Mouse (Mus musculus): Measurements from ENCODE around the gene Mnt. TPM values are rescaled to one million over a fixed set of nuclear protein-coding genes. Genes with fewer than 3 reads are reported as not detected.
A peak's percentile ranks its signal among the peaks of the same experiment; 100 is the strongest.

Mnt gene
- total RNA-seq (2014; rRNA removed) (14.2 and 15.9 TPM in 2 replicates), polyA plus RNA-seq (2015; fragmentation: Nextera tagmentation; extraction: Ambion mirVana) (6.8 and 8.1 TPM in 2 replicates)

- H3K4me3 ChIP-seq (ENCODE audit: low read depth, low read length), result peak within 1 kb of the TSS; percentile 99
- peak within 1 kb of the TSS; percentile 78 for H3K4me2 ChIP-seq (ENCODE audit: low read depth)
- H3K4me1 ChIP-seq (ENCODE audit: insufficient read depth), result peaks cover 11% of the 10 kb centered on the region; the same call in 1 of the 2 replicates
- DNase-seq (peak; percentile 99), ATAC-seq (peak; percentile 88)
- no peaks in the 10 kb centered on the region for H3K27me3 ChIP-seq (ENCODE audit: insufficient read depth, low read length)
- H3K9ac ChIP-seq, result peak within 1 kb of the TSS; percentile 97
- WGBS, result 2% methylated on average over 70 of the region's 70 CpGs
- peak within 1 kb of the TSS; percentile 96 for H3K27ac ChIP-seq (ENCODE audit: low read depth, low read length)
- H3K9me3 ChIP-seq (ENCODE audit: low read length), result no peaks in the 10 kb centered on the region
- TF ChIP-seq CTCF (IDR thresholded peaks at IDR 0.05; ENCODE audit: low read depth), result 0 out of 2 replicates have a peak, but pooled peaks have one; percentile 16
- H3K36me3 ChIP-seq (ENCODE audit: insufficient read depth), result no peaks in the 10 kb centered on the region
These were observed at the start of gene Mnt for GRCm38 (mm10) chr11:74830256-74831161. TSS of gene Mnt (plus strand) at chr11:74830920.

- H3K9me3 ChIP-seq (ENCODE audit: low read length), result no peaks in the 10 kb centered on the region
- H3K4me1 ChIP-seq (ENCODE audit: insufficient read depth), result no peaks in the 10 kb centered on the region
- 96% methylated on average over 4 of the region's 4 CpGs for WGBS
- H3K4me3 ChIP-seq (ENCODE audit: low read depth, low read length), result no peak overlapping the region
- peaks cover 43% of the 10 kb centered on the region for H3K36me3 ChIP-seq (ENCODE audit: insufficient read depth)
- TF ChIP-seq CTCF (IDR thresholded peaks at IDR 0.05; ENCODE audit: low read depth), result no peak
- ATAC-seq (no peak), DNase-seq (no peak)
- H3K9ac ChIP-seq, result no peak overlapping the region
- no peak overlapping the region for H3K27ac ChIP-seq (ENCODE audit: low read depth, low read length)
- H3K4me2 ChIP-seq (ENCODE audit: low read depth), result no peak overlapping the region
- no peaks in the 10 kb centered on the region for H3K27me3 ChIP-seq (ENCODE audit: insufficient read depth, low read length)
These were observed 37.8 kb upstream of the Mnt start for GRCm38 (mm10) chr11:74792874-74793273.

GRCm38 (mm10) chr11:74800658-74801057 lies 30.1 kb upstream of the Mnt start:
- no peak for DNase-seq

GRCm38 (mm10) chr11:74804081-74804627 lies 26.6 kb upstream of the Mnt start:
- Histone ChIP-seq H3K4me1 (ENCODE audit: insufficient read depth) (no peaks in the 10 kb centered on the region), H3K36me3 (ENCODE audit: insufficient read depth) (peaks cover 44% of the 10 kb centered on the region), H3K9me3 (ENCODE audit: low read length) (no peaks in the 10 kb centered on the region), H3K4me3 (ENCODE audit: low read depth, low read length) (no peak overlapping the region), H3K9ac (no peak overlapping the region), H3K27ac (ENCODE audit: low read depth, low read length) (no peak overlapping the region), H3K4me2 (ENCODE audit: low read depth) (no peak overlapping the region), H3K27me3 (ENCODE audit: insufficient read depth, low read length) (no peaks in the 10 kb centered on the region)
- 93% methylated on average over 3 of the region's 3 CpGs for WGBS
- TF ChIP-seq CTCF (IDR thresholded peaks at IDR 0.05; ENCODE audit: low read depth), result no peak
- no peak for ATAC-seq
- no peak for DNase-seq

More at GRCm38 (mm10) chr11:74800658-74801057, 30.1 kb upstream of the Mnt start:
- no peak for TF ChIP-seq CTCF (IDR thresholded peaks at IDR 0.05; ENCODE audit: low read depth)
- Histone ChIP-seq H3K4me3 (ENCODE audit: low read depth, low read length) (no peak overlapping the region), H3K9me3 (ENCODE audit: low read length) (no peaks in the 10 kb centered on the region), H3K4me1 (ENCODE audit: insufficient read depth) (no peaks in the 10 kb centered on the region), H3K36me3 (ENCODE audit: insufficient read depth) (peaks cover 43% of the 10 kb centered on the region), H3K27ac (ENCODE audit: low read depth, low read length) (no peak overlapping the region), H3K9ac (no peak overlapping the region), H3K4me2 (ENCODE audit: low read depth) (no peak overlapping the region), H3K27me3 (ENCODE audit: insufficient read depth, low read length) (no peaks in the 10 kb centered on the region)
- ATAC-seq, result no peak
- WGBS, result 65% methylated on average over 4 of the region's 4 CpGs

- ATAC-seq (no peak), DNase-seq (no peak)
- Histone ChIP-seq H3K36me3 (ENCODE audit: insufficient read depth) (peaks cover 41% of the 10 kb centered on the region), H3K4me1 (ENCODE audit: insufficient read depth) (no peaks in the 10 kb centered on the region), H3K27me3 (ENCODE audit: insufficient read depth, low read length) (no peaks in the 10 kb centered on the region), H3K4me3 (ENCODE audit: low read depth, low read length) (no peak overlapping the region), H3K9me3 (ENCODE audit: low read length) (no peaks in the 10 kb centered on the region), H3K9ac (no peak overlapping the region), H3K4me2 (ENCODE audit: low read depth) (no peak overlapping the region), H3K27ac (ENCODE audit: low read depth, low read length) (no peak overlapping the region)
- 82% methylated on average over 6 of the region's 6 CpGs for WGBS
- no peak for TF ChIP-seq CTCF (IDR thresholded peaks at IDR 0.05; ENCODE audit: low read depth)
These were observed 23.4 kb upstream of the Mnt start for GRCm38 (mm10) chr11:74807246-74807882.

- TF ChIP-seq CTCF (IDR thresholded peaks at IDR 0.05; ENCODE audit: low read depth), result no peak
- Histone ChIP-seq H3K36me3 (ENCODE audit: insufficient read depth) (peaks cover 41% of the 10 kb centered on the region), H3K9me3 (ENCODE audit: low read length) (no peaks in the 10 kb centered on the region), H3K27ac (ENCODE audit: low read depth, low read length) (no peak overlapping the region), H3K4me1 (ENCODE audit: insufficient read depth) (no peaks in the 10 kb centered on the region), H3K4me3 (ENCODE audit: low read depth, low read length) (no peak overlapping the region), H3K27me3 (ENCODE audit: insufficient read depth, low read length) (no peaks in the 10 kb centered on the region), H3K9ac (no peak overlapping the region), H3K4me2 (ENCODE audit: low read depth) (no peak overlapping the region)
- no peak for DNase-seq
- no peak for ATAC-seq
- WGBS, result 96% methylated on average over 6 of the region's 6 CpGs
These were observed 22.4 kb upstream of the Mnt start for GRCm38 (mm10) chr11:74808251-74808853.
